Mouse (Mus musculus) neural tube, embryonic 13.5 days (tissue): ENCODE results near the gene Amt. TPM values are rescaled to one million over a fixed set of nuclear protein-coding genes. Genes with fewer than 3 reads are reported as not detected.

Experiments
- ATAC-seq: fragments of 200-750 bp; cut with Nextera tagmentation; 2 replicates; pipeline ENCODE4 v1.8.0; 2017; ENCODE audit warnings: low read depth, mild to moderate bottlenecking, moderate TSS enrichment, moderate library complexity
- H3K27ac ChIP-seq: fragments of 300-500 bp; sonication (generic); replicated peaks from 2 replicates; pipeline ENCODE4 v1.5.1; 2015; ENCODE audit warnings: moderate library complexity, mild to moderate bottlenecking, inconsistent platforms
- H3K27me3 ChIP-seq: fragments of 300-500 bp; sonication (generic); 2 replicates; pipeline ENCODE4 v1.6.1; 2015; ENCODE audit warnings: mild to moderate bottlenecking, inconsistent platforms
- H3K36me3 ChIP-seq: fragments of 300-500 bp; sonication (generic); 2 replicates; pipeline ENCODE4 v1.6.1; 2015; ENCODE audit warnings: mild to moderate bottlenecking, inconsistent platforms
- H3K4me1 ChIP-seq: fragments of 300-500 bp; sonication (generic); replicated peaks from 2 replicates; pipeline ENCODE4 v1.6.1; 2015; ENCODE audit warnings: inconsistent platforms
- H3K4me2 ChIP-seq: fragments of 300-500 bp; sonication (generic); 2 replicates; pipeline ENCODE4 v1.6.1; 2015; ENCODE audit warnings: inconsistent platforms, mild to moderate bottlenecking, moderate library complexity
- H3K4me3 ChIP-seq: fragments of 300-500 bp; sonication (generic); 2 replicates; pipeline ENCODE4 v1.5.1; 2015; ENCODE audit warnings: mild to moderate bottlenecking, inconsistent platforms
- H3K9ac ChIP-seq: fragments of 300-500 bp; sonication (generic); 2 replicates; pipeline ENCODE4 v1.6.1; 2015; ENCODE audit warnings: moderate library complexity, mild to moderate bottlenecking, inconsistent platforms
- H3K9me3 ChIP-seq: fragments of 300-500 bp; sonication (generic); 2 replicates; pipeline ENCODE4 v1.6.1; 2016; ENCODE audit warnings: inconsistent platforms
- WGBS: fragments of 180-500 bp; shearing (Covaris S2); methylation state at CpG from one replicate; pipeline ENCODE4 v1.1.7; 2015; 5-methylcytosine and 5-hydroxymethylcytosine counted together
- polyA plus RNA-seq: library from polyadenylated mRNA; unstranded; fragments of >200 nt; fragmentation: Nextera tagmentation; extraction: Ambion mirVana; gene quantifications from 2 replicates; pipeline ENCODE4 v1.2.1, GENCODE M21; 2015

The Amt gene
- 29.1 and 30.6 TPM in 2 replicates for polyA plus RNA-seq

DNA sequence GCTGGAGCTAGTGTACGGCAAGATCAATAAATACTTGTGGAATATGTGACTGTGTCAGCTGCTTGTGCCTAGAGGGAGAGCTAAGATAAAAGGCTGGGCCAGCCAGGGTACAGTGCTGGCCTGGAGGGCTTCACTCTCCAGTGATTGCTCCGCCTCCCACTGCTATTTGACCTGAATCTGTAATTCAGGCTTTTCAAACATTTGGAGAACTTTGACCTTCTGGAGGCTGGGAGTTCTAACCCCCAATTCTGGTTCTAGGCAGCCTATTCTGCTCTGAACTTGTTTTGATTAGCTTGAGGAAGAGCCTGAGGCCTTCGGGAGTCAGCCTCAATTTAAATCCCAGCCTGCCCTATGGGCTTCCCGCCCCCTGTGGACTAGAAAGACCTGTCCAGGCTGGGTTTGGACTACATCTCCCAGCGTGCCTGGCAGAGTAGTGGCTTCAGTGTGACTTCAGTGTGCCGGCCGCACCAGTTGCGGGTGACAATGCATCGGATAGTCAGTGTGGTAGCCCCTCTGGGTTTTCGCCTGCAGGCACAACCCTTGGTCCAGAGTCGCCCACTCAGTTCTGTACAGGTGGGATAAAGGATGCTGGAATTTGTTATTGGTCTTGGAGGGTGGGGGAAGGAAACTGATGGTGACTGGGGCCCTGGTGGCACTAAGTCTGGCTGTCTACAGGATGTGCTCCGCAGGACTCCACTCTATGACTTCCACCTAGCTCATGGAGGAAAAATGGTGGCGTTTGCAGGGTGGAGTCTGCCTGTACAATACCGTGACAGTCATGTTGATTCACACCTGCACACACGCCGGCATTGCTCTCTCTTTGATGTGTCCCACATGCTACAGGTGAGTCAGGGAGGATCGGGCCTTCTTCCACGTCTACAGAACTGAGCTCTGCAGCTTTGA, at the start of gene Amt:
Amt (plus strand) TSS at position 401 of the 903 bp plus-strand sequence.
- Histone ChIP-seq H3K27ac (peak within 1 kb of the TSS; percentile 15), H3K36me3 (peaks cover 55% of the 10 kb centered on the region), H3K9ac (peak within 1 kb of the TSS; percentile 55), H3K4me3 (peak within 1 kb of the TSS; percentile 25), H3K27me3 (no peaks in the 10 kb centered on the region), H3K4me2 (peak within 1 kb of the TSS; percentile 44), H3K9me3 (no peaks in the 10 kb centered on the region), H3K4me1 (peaks cover 18% of the 10 kb centered on the region)
- peak; percentile 58; the same call in 1 of the 2 replicates for ATAC-seq
- 18% methylated on average over 18 of the region's 18 CpGs for WGBS

DNA sequence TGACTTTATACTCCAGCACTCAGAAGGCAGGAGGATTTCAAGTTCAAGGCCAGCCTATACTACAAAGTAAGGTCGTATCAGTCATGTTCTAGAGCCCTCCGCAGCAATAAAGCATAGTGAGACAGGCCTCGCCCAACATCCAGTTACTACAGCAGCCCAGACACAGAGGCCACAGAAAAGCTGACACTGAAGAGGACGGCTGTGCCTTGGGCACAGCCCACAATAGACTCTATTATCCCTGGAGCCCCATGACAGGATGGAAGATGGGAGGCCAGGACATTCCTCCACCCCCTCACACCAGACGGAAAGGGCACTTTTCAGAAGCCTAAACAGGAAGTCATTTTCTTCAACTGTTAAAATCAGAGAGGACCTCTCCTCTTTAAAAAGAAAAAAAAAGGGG, 47.7 kb upstream of the Amt start:
- ATAC-seq, result no peak
- Histone ChIP-seq H3K27ac (no peak overlapping the region), H3K36me3 (peaks cover 52% of the 10 kb centered on the region), H3K4me1 (no peaks in the 10 kb centered on the region), H3K4me3 (no peak overlapping the region), H3K9ac (no peak overlapping the region), H3K27me3 (no peaks in the 10 kb centered on the region), H3K4me2 (no peak overlapping the region), H3K9me3 (no peaks in the 10 kb centered on the region)
- WGBS, result 47% methylated on average over 5 of the region's 5 CpGs

DNA sequence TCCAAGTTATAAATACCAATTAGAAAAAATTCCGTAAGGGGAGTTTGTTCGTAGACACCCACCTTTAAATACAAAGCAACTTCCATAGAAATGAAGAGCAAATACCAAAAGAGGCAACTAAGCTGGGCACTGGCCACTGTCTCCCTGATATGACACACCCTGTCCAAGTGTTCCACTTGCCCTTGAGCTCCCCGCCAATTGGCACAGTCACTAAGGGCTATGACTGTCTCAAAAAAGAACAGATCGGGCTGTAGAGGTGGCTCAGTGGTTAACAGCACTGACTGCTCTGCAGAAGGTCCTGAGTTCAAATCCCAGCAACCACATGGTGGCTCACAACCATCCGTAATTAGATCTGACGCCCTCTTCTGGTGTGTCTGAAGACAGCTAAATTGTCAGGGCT, 44.8 kb upstream of the Amt start:
- Histone ChIP-seq H3K9ac (no peak overlapping the region), H3K36me3 (peaks cover 38% of the 10 kb centered on the region), H3K4me1 (no peaks in the 10 kb centered on the region), H3K27me3 (no peaks in the 10 kb centered on the region), H3K27ac (no peak overlapping the region), H3K4me3 (no peak overlapping the region), H3K4me2 (no peak overlapping the region), H3K9me3 (no peaks in the 10 kb centered on the region)
- ATAC-seq, result no peak
- WGBS, result 95% methylated on average over 6 of the region's 6 CpGs

DNA sequence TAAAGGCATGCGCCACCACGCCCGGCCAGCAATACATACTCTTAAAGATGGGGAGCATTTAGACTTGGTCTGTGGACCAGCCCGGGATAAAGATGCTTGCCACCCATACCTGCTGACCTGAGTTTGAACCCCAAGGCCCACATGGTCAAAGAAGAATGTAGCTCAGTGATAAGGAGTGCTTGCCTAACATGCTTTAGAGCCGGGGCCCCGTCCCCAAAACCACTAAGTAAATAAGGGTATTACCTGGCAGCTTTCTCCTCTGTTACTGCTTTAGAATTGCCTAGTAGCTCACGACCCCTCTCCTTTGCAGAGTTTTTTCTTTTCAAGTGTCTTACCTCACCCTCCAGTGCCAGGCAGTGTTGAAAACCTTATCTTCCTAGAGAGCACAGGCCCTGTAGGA, 43.9 kb upstream of the Amt start:
- no peaks in the 10 kb centered on the region for H3K27me3 ChIP-seq
- WGBS, result 96% methylated on average over 7 of the region's 7 CpGs
- H3K27ac ChIP-seq, result no peak overlapping the region
- no peak overlapping the region for H3K4me2 ChIP-seq
- no peaks in the 10 kb centered on the region for H3K4me1 ChIP-seq
- H3K9me3 ChIP-seq, result no peaks in the 10 kb centered on the region
- H3K4me3 ChIP-seq, result no peak overlapping the region
- peaks cover 31% of the 10 kb centered on the region for H3K36me3 ChIP-seq
- no peak for ATAC-seq
- no peak overlapping the region for H3K9ac ChIP-seq

DNA sequence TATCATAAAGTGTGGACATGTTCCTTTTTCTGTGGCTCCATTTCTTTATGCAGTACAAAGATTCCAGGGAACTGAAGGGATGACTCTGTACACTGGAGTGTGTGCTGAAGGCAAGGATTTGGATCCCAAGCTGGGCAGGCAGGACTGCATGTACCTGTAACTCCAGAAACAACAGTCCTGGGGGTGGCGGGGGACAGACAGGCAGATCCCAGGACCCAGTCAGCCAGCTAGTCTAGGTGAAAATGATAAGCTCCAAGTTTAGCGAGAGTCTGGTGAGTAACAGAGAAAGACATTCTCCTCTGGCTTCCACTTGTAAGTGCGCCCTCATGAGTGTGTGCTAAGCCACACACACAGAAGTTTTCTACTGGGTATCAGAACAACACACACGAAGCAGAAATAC, 36.1 kb upstream of the Amt start:
- no peaks in the 10 kb centered on the region for H3K36me3 ChIP-seq
- no peak for ATAC-seq
- 90% methylated on average over 4 of the region's 4 CpGs for WGBS
- H3K4me2 ChIP-seq, result no peak overlapping the region
- H3K9me3 ChIP-seq, result no peaks in the 10 kb centered on the region
- no peak overlapping the region for H3K9ac ChIP-seq
- no peaks in the 10 kb centered on the region for H3K27me3 ChIP-seq
- no peak overlapping the region for H3K4me3 ChIP-seq
- peaks cover 31% of the 10 kb centered on the region for H3K4me1 ChIP-seq
- H3K27ac ChIP-seq, result no peak overlapping the region

DNA sequence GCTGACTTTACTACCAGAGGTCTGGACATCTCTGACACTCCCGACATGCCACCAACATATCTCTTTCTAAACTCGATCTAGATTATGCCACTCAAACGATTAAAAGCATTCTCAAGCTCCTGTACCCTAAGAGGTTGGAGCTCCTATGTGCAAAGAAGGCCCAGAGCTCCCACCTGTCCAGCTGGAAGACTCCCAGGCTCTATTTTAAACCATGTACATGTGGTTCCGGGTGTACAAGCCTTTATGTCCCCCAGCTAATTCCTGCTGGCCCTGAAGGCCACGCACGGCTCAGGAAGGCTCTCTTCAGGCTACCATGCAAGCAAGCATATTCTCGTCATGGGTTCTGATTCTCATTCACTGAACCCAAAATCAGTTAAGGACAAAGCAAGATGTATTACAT, 34.8 kb upstream of the Amt start:
- no peak for ATAC-seq
- H3K27me3 ChIP-seq, result no peaks in the 10 kb centered on the region
- H3K27ac ChIP-seq, result no peak overlapping the region
- H3K9ac ChIP-seq, result 0 out of 2 replicates have a peak overlapping the region, but pooled peaks have one; percentile 91
- 74% methylated on average over 7 of the region's 7 CpGs for WGBS
- H3K4me2 ChIP-seq, result peak overlapping the region; percentile 70
- no peaks in the 10 kb centered on the region for H3K36me3 ChIP-seq
- peak overlapping the region; percentile 90 for H3K4me3 ChIP-seq
- H3K9me3 ChIP-seq, result no peaks in the 10 kb centered on the region
- H3K4me1 ChIP-seq, result peaks cover 31% of the 10 kb centered on the region

DNA sequence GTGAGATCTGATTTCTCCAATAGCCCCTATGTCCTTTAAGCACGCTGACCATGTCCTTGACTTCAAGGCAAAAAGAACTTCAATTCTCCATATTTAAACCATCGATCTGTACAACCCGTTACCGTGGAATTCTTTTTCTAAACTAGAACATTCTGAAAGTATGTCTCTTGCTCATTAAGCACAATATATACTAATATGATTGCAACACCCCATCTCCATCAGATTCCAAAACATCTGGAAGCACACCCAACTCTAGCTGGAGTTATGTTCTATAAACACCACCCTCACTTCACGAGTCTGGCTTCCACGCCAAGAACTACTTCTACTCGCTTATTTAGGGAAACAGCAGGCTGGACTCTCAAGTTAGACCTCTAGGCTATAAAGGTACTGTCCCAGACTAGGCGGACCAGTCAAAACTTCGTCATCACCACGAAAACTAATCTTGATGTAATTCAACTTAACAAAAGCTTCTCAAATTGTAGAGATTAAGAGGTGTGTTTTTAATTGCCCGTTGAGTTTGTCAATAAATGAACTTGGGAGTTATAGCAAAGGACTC, 34.1 kb upstream of the Amt start:
- ATAC-seq, result no peak
- 41% methylated on average over 11 of the region's 11 CpGs for WGBS
- H3K4me2 ChIP-seq, result peak overlapping the region; percentile 70
- H3K27ac ChIP-seq, result peak overlapping the region; percentile 95; the same call in 1 of the 2 replicates
- no peaks in the 10 kb centered on the region for H3K9me3 ChIP-seq
- peak overlapping the region; percentile 90 for H3K4me3 ChIP-seq
- H3K9ac ChIP-seq, result peak overlapping the region; percentile 91
- H3K36me3 ChIP-seq, result no peaks in the 10 kb centered on the region
- H3K27me3 ChIP-seq, result no peaks in the 10 kb centered on the region
- peaks cover 31% of the 10 kb centered on the region for H3K4me1 ChIP-seq

DNA sequence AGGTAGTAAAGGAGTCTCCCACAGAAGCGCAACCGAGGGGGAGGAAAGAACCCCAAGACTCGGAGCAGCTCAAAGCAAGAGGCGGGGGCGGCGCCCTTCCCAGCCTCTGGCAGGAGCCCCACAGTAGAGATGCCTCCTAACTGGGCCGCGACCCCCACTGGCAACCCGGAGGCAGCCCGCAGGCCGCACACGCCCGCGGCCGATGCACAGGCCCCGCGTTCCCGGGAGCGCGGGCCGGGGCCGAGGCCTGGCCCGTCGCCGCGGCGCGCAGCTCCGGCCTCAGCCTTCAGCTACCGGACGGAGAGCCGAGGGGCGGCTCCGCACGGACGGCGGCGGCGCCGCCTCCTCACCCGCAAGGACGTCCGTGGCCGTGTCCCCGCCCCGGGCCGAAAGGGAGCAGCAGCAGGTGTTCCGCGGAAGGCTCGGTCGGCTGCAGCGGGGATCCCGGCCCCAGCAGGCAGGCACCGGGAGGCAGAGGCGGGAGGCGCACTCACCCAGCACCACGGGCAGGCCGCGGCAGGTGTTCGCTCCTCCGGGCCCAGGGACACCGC, 33.4 kb upstream of the Amt start:
- Histone ChIP-seq H3K9ac (peak overlapping the region; percentile 91), H3K4me3 (peak overlapping the region; percentile 90), H3K4me1 (peaks cover 31% of the 10 kb centered on the region), H3K9me3 (no peaks in the 10 kb centered on the region), H3K27me3 (no peaks in the 10 kb centered on the region), H3K27ac (peak overlapping the region; percentile 95), H3K4me2 (peak overlapping the region; percentile 70), H3K36me3 (no peaks in the 10 kb centered on the region)
- ATAC-seq, result peak; percentile 63
- under 1% methylated on average over 44 of the region's 62 CpGs for WGBS

DNA sequence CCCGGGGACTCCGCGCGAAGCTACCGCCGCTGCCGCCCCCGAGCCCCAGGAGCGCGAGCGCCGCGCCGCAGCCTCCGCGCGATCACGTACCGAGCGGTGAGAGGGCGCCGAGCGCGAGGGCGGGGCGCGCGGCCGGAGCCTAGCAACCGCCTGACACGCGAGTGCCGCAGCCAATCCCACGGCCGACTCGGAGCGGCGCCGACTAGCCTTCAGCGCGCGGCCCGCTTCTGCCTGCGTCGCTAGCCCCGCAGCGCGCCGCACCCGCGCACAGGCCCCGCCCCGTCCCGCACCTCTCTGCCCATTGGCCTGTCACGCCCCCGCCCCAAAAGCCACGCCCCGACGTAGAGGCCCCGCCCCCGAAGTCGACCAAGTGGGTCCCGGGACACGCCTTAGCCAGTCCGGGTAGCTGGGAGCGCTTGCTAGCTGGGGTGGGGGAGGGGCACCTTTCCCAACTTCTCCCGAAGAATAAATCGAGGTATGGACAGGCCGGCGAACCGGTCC, 32.9 kb upstream of the Amt start, which contains the start of gene Dag1:
Dag1 (minus strand) TSS at position 269 of the 501 bp plus-strand sequence.
- Histone ChIP-seq H3K4me3 (peak within 1 kb of the TSS; percentile 90), H3K27ac (peak within 1 kb of the TSS; percentile 95), H3K4me1 (peaks cover 31% of the 10 kb centered on the region), H3K36me3 (no peaks in the 10 kb centered on the region), H3K9me3 (no peaks in the 10 kb centered on the region), H3K4me2 (peak within 1 kb of the TSS; percentile 70), H3K27me3 (no peaks in the 10 kb centered on the region), H3K9ac (peak within 1 kb of the TSS; percentile 91)
- ATAC-seq, result peak; percentile 99
- under 1% methylated on average over 69 of the region's 71 CpGs for WGBS

DNA sequence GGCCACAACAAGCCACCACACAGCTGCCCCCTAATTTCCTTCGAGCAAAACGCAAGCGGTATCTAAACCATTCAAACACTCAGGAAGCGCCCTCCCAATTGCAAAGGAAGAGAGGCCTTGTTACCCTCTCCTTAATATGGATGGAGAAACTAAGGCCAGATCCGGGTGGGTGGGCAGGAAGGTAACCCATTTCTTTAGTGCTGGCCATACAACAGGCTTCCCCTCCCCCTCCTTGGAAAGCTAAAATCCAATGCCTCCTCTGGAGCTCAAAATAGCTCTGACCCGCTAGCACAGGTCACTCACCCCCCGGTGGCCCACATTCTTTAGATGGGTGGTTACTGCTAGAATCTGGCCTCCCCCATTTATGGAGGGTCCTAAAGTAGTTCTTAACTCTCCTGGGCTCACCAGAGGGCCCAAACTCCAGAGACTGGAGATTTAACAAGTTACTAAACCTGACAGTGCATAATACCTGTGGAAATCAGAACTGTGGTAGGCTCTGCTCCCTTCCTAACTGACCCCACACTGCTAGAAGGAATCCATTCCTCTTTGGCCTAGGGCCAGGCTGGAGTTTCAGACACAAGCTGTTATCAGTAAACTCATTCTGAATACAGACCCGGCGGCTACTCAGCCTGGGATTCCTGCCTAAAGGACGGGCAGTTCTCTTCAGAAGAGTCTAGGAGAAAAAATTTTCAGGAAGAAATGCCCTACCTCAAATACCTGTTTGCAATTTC, 32.3 kb upstream of the Amt start:
- peak overlapping the region; percentile 66 for H3K9ac ChIP-seq
- peaks cover 31% of the 10 kb centered on the region for H3K4me1 ChIP-seq
- H3K4me3 ChIP-seq, result peak overlapping the region; percentile 90
- H3K36me3 ChIP-seq, result no peaks in the 10 kb centered on the region
- no peak; the same call in 1 of the 2 replicates for ATAC-seq
- WGBS, result 11% methylated on average over 10 of the region's 10 CpGs
- no peaks in the 10 kb centered on the region for H3K9me3 ChIP-seq
- H3K27me3 ChIP-seq, result no peaks in the 10 kb centered on the region
- H3K4me2 ChIP-seq, result peak overlapping the region; percentile 70
- peak overlapping the region; percentile 95 for H3K27ac ChIP-seq

DNA sequence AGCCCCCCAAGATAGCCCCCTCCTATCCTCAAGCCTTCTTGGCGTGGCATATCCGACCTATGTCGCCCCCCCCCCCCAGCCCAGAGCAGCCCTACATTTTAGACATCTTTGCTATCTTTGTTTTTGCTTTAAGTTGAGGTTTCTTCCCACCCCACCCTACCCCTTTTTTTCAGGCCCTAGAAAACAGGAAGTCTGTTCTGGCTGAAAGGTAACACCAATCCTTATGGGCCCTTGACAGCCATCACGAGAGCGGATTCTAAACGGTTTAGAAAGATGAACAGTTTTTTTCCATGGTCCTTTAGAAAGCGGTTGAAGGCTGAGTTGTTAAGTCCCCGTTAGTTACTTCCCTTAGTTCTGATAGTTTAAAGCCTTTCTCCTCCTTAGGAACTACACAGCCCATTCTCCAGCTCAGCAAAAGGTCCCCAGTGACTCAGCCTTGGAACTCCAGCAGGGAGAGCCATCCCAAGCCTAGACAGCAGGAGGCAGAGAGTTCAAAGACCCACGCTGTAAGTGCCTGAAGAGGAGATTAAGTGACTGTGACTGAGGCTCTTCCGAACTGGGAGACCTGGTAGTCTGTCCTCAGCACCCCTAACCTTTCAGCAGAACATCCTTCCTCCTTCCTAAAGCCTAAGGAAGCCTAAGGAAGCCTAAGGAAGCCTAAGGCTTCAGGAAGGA, 30.3 kb upstream of the Amt start:
- no peak overlapping the region for H3K4me2 ChIP-seq
- no peak for ATAC-seq
- WGBS, result 72% methylated on average over 10 of the region's 10 CpGs
- H3K27me3 ChIP-seq, result no peaks in the 10 kb centered on the region
- no peaks in the 10 kb centered on the region for H3K36me3 ChIP-seq
- no peak overlapping the region for H3K4me3 ChIP-seq
- H3K4me1 ChIP-seq, result peaks cover 22% of the 10 kb centered on the region
- no peak overlapping the region for H3K9ac ChIP-seq
- no peaks in the 10 kb centered on the region for H3K9me3 ChIP-seq
- no peak overlapping the region for H3K27ac ChIP-seq
